Mouse (Mus musculus): ENCODE results near the gene Crtam. TPM values are rescaled to one million over a fixed set of nuclear protein-coding genes. Genes with fewer than 3 reads are reported as not detected.

The Crtam gene
- polyA plus RNA-seq, 1 experiment from 2014 or later, result 0.29 TPM

DNA sequence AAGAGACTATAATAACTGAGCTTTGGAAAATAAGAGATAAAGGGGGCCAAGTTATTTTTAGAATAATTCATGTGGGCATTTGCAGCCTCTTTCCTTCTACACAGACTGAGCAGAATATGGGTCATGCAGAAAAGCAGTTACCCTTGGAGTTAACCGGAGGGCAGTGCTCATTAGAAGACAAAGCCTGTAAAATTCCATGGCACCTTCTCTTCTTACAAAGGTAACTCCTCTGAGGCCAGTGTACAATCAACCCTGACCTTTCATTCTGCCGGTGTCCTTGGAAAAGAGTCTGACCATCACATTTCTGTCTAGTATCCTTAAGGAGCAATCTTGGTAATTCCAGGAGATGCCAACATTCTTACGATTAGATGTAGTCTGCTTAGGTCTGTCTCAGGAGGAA, 37.0 kb upstream of the Crtam start:
- H3K4me3 ChIP-seq, result no peak overlapping the region
- 71% methylated on average over 3 of the region's 3 CpGs for WGBS
- peaks cover 8% of the 10 kb centered on the region; the same call in 1 of the 2 replicates for H3K4me1 ChIP-seq
- no peaks in the 10 kb centered on the region for H3K27me3 ChIP-seq
- H3K4me2 ChIP-seq (replicated peaks), result no peak overlapping the region
- no peaks in the 10 kb centered on the region for H3K36me3 ChIP-seq
- no peaks in the 10 kb centered on the region for H3K9me3 ChIP-seq
- ATAC-seq (ENCODE audit: insufficient number of reproducible peaks, insufficient read depth, low FRiP score, low TSS enrichment), result no peak
- H3K27ac ChIP-seq, result no peak overlapping the region
- no peak overlapping the region for H3K9ac ChIP-seq

DNA sequence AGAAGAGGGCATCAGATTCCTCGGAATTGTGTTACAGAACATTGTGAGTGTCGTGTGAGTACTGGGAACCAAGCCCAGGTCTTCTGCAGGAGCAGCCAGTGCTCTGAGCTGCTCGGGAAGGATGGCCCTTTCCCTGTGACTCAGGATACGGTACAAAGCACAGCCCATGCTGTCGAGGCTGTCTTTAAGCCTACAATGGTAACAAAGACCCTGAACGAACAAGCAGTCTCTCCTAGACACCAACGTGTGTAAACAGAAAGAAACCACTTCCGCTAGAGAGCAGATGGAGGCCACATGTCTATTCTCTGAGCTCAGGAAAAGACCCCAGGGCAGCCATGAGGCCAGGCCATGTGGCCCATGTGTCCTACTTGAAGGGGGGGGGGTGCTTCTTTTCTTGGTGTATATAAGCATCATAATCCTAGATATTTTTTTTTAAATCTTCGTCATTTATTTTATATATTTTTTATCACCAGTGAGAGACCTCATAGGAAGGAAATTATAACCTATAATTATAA, 33.8 kb upstream of the Crtam start:
- H3K27ac ChIP-seq, result peak overlapping the region; percentile 74
- peak; percentile 59; the same call in 1 of the 2 replicates for ATAC-seq (ENCODE audit: insufficient number of reproducible peaks, insufficient read depth, low FRiP score, low TSS enrichment)
- 44% methylated on average over 9 of the region's 9 CpGs for WGBS

DNA sequence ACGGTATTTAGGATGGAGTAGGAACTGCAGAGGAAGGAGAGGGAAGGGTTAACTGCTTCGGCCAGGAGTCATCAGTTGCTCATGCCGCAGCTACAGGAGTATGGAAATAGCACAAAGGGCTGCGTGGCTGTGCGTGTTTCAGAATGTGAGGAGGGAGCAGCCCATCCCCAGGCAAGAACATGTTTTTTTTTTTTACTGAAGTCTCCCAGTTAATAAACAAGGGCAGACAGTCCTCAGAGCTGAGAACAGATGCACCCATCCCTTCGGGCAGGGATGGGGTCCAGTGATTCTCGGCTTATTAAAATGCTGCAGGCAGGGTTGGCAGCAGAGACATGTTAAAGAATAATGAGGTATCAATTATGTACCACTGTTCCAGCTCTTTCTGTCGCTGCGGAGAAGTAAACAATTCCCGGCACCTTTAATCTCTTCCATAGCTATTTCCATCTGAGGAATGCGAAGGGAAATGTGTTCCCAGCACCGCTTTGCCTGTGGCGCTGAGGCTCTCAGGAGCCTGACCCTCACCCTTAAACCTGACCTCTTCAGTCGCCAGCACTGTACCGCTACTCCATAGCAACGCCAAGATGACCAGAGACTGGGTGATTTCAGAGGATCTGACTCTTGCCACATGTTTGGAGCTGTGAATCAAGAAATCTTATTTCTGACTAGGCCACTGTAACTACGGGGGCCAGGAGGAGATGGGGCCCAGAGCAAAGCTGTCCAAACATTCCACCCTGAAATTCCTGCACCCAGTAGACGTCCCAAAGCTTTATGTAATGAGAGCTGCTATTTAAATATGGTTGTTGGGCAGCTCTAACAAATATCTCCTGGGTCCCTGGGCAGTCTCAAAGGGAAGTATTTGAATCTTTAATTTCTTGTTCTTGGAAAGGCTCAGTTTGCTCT, 27.4 kb upstream of the Crtam start:
- no peak overlapping the region for H3K4me3 ChIP-seq
- peaks cover 11% of the 10 kb centered on the region for H3K4me1 ChIP-seq
- 24% methylated on average over 18 of the region's 18 CpGs for WGBS
- no peaks in the 10 kb centered on the region for H3K9me3 ChIP-seq
- no peak for ATAC-seq (ENCODE audit: insufficient number of reproducible peaks, insufficient read depth, low FRiP score, low TSS enrichment)
- no peak overlapping the region for H3K27ac ChIP-seq
- H3K36me3 ChIP-seq, result no peaks in the 10 kb centered on the region
- H3K9ac ChIP-seq, result no peak overlapping the region
- H3K27me3 ChIP-seq, result no peaks in the 10 kb centered on the region
- H3K4me2 ChIP-seq (replicated peaks), result no peak overlapping the region

More for the DNA sequence above, 33.8 kb upstream of the Crtam start:
- Histone ChIP-seq H3K36me3 (no peaks in the 10 kb centered on the region), H3K4me2 (replicated peaks) (no peak overlapping the region), H3K27me3 (no peaks in the 10 kb centered on the region), H3K9me3 (no peaks in the 10 kb centered on the region), H3K4me1 (peaks cover 14% of the 10 kb centered on the region; the same call in 1 of the 2 replicates), H3K9ac (no peak overlapping the region), H3K4me3 (no peak overlapping the region)

DNA sequence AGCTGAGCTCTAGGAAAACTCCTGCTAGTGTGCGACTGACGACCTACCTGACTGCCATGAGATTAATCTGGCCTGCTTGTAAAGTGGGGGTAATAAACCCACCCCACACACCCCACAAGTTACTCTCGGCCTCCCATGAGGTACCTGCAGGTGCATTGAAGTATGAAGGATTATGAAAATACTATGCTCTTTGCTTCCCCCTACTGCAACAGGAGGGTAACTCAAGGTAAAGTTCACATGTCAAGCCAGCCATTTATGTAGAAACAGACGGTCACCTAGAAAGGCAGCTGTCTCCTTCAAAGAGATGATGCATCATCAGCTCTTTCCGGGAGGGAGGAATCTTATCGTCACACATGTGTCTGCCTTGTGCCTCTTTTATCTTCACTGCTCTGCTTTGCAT, 25.4 kb upstream of the Crtam start:
- Histone ChIP-seq H3K9me3 (no peaks in the 10 kb centered on the region), H3K4me2 (replicated peaks) (no peak overlapping the region), H3K4me3 (no peak overlapping the region), H3K27ac (no peak overlapping the region), H3K4me1 (peaks cover 11% of the 10 kb centered on the region), H3K27me3 (no peaks in the 10 kb centered on the region), H3K36me3 (no peaks in the 10 kb centered on the region), H3K9ac (no peak overlapping the region)
- no peak for ATAC-seq (ENCODE audit: insufficient number of reproducible peaks, insufficient read depth, low FRiP score, low TSS enrichment)
- 73% methylated on average over 6 of the region's 6 CpGs for WGBS

DNA sequence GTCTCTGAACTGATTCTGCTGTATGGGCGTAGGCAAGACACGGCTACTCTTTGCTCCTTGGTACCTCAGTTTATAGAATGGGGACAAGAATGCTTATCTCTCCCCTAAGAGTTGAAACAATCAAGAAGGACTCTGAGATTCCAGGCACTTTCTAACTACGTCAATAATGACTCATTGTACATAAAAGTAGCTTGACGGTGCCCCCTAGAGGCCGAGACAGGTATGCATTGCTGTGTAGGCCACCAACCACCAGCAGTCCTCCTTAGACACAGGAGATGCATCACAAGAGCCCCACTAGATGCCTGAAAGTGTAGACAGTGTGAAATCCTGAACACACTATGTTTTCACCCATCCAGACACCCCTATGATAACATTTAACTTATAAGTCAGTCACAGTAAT, 24.0 kb upstream of the Crtam start:
- no peak for ATAC-seq (ENCODE audit: insufficient number of reproducible peaks, insufficient read depth, low FRiP score, low TSS enrichment)
- H3K4me3 ChIP-seq, result no peak overlapping the region

DNA sequence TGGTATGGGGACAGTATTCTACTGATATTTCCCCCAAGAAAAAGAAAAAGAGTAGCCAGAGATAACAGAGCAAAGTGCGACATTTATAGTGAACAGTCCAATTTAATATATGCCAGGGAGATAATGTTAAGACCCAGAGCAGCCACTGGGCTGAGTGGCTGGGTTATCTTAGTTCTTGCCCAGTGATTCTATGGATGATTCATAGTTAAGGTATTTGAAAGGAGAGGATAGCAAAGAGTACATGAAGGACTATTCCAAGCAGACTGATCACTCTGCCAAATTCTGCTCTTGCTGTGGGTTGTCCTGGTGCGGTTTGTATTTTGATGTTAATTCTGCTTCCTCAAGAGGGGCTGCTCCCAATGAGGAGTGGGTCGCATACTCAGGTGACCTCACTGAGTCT, 17.3 kb upstream of the Crtam start:
- WGBS, result 74% methylated on average over 3 of the region's 3 CpGs
- no peak overlapping the region for H3K4me3 ChIP-seq
- H3K27ac ChIP-seq, result no peak overlapping the region
- no peak overlapping the region for H3K4me2 ChIP-seq (replicated peaks)
- H3K4me1 ChIP-seq, result no peaks in the 10 kb centered on the region
- H3K9me3 ChIP-seq, result no peaks in the 10 kb centered on the region
- H3K9ac ChIP-seq, result no peak overlapping the region
- ATAC-seq (ENCODE audit: insufficient number of reproducible peaks, insufficient read depth, low FRiP score, low TSS enrichment), result no peak
- no peaks in the 10 kb centered on the region for H3K36me3 ChIP-seq
- no peaks in the 10 kb centered on the region for H3K27me3 ChIP-seq

More for the DNA sequence above, 24.0 kb upstream of the Crtam start:
- Histone ChIP-seq H3K4me1 (peaks cover 5% of the 10 kb centered on the region; the same call in 1 of the 2 replicates), H3K9me3 (no peaks in the 10 kb centered on the region), H3K4me2 (replicated peaks) (no peak overlapping the region), H3K36me3 (no peaks in the 10 kb centered on the region), H3K27me3 (no peaks in the 10 kb centered on the region), H3K9ac (no peak overlapping the region), H3K27ac (no peak overlapping the region)
- 39% methylated on average over 5 of the region's 5 CpGs for WGBS

DNA sequence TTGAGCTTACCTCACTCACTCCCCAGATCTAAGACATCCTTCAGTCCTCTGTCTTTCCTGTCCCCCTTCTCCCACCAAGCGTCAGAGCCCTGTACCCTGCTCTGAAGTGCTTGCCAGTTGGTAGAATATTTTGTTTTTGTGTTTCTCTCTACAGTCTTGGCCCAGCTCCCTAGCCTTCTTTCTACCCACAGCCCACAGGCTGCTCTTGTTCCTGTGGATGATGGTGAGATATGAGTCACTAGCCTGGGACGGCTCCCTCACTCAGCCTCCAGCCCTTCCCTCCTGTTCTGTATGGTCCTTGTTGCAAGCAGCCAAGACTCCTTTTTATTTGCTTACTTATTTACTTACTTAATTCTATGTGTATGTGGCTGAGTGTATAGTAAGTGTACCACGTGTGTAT, 16.1 kb upstream of the Crtam start:
- WGBS, result 83% methylated on average over 3 of the region's 3 CpGs
- no peaks in the 10 kb centered on the region for H3K9me3 ChIP-seq
- H3K27ac ChIP-seq, result no peak overlapping the region
- H3K4me2 ChIP-seq (replicated peaks), result no peak overlapping the region
- no peaks in the 10 kb centered on the region for H3K4me1 ChIP-seq
- no peak overlapping the region for H3K9ac ChIP-seq
- no peaks in the 10 kb centered on the region for H3K27me3 ChIP-seq
- no peak for ATAC-seq (ENCODE audit: insufficient number of reproducible peaks, insufficient read depth, low FRiP score, low TSS enrichment)
- H3K4me3 ChIP-seq, result no peak overlapping the region
- H3K36me3 ChIP-seq, result no peaks in the 10 kb centered on the region

DNA sequence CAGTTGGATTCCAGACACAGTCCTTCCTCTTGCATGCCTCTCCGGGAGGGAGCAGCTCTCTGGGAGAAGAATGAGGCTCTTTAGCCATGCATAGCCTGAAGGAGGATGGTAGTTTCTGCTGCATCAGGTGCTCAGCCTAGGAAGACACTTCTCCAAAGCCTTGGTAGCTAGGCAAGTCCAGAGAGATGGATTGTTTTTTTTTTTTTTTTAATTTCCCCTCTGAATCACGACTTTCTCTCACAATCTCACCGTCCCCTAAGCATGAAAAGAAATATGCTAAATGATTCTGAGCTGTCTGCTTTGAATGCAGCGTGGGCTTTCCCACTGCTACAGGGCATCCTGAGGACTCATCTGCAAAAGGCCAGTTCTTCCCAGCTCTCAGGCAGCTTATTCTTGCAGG, 10.1 kb upstream of the Crtam start:
- no peaks in the 10 kb centered on the region for H3K9me3 ChIP-seq
- H3K36me3 ChIP-seq, result no peaks in the 10 kb centered on the region
- H3K9ac ChIP-seq, result no peak overlapping the region
- 44% methylated on average over 4 of the region's 4 CpGs for WGBS
- H3K4me3 ChIP-seq, result no peak overlapping the region
- no peaks in the 10 kb centered on the region for H3K4me1 ChIP-seq
- H3K27ac ChIP-seq, result no peak overlapping the region
- H3K4me2 ChIP-seq (replicated peaks), result no peak overlapping the region
- H3K27me3 ChIP-seq, result no peaks in the 10 kb centered on the region
- no peak for ATAC-seq (ENCODE audit: insufficient number of reproducible peaks, insufficient read depth, low FRiP score, low TSS enrichment)

DNA sequence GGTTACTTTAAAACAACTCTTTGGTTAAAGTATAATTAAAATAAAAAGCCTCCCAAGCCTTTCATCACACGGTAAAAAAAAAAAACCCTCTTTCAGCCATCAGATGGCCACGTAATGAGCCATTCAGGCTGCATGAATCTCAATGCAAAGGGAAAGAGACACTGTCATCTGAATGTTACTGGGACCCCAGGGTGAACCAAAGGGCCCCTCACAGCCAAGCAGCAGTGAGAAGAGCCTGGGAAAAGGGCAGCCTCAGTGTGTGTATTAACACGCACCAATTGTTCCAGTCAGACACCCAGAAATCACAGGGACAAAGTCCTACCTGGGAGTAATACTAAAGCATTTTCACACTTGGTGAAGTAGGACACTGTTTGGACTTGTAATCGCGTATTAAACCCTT, 8.0 kb upstream of the Crtam start:
- H3K4me3 ChIP-seq, result no peak overlapping the region
- no peaks in the 10 kb centered on the region for H3K36me3 ChIP-seq
- no peaks in the 10 kb centered on the region for H3K27me3 ChIP-seq
- no peaks in the 10 kb centered on the region for H3K9me3 ChIP-seq
- no peak overlapping the region for H3K27ac ChIP-seq
- H3K4me1 ChIP-seq, result no peaks in the 10 kb centered on the region
- no peak overlapping the region for H3K9ac ChIP-seq
- no peak for ATAC-seq (ENCODE audit: insufficient number of reproducible peaks, insufficient read depth, low FRiP score, low TSS enrichment)
- H3K4me2 ChIP-seq (replicated peaks), result no peak overlapping the region
- 87% methylated on average over 5 of the region's 5 CpGs for WGBS

DNA sequence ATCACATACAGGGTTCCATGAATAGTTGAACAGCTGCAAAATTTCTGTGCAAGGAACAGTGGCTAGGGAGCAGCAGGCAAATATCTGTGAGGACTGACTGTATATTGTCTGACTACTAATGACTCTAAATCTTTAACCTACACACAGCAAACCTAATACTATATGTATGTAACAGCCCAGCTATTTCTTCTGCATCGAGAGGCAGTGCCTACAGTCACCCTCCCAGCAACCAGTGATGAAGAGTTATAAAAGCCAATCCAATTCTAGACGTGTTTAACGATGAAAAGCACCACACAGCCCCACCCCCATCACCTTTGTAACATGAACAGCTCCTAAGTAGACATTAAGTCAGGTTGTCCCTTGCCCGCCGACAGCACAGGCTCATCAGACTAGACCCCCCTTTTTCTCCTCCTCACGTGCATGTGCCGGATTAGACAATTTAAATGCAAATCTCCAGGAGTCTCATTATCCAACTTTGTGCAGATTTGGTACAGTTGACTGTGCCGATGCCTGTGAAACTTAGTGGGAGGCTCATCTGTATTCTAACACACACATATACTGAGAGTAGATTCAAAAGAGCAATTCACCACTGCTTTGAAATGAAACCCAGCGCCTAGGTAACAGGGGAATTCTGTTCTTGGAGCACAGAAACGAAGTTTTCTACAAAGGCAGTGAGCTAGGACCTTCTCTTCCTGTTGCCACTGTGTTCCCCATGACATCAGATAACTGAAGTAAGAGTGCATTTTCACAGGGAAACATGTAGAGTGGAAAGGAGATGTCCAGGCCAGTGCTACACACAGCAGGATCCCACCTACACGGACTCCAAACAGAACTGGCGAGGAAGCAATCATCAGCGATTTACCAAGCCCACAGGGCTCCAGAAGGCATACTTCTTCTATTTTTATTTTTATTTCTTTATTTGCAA, 7.3 kb upstream of the Crtam start:
- H3K27me3 ChIP-seq, result no peaks in the 10 kb centered on the region
- no peak overlapping the region for H3K4me3 ChIP-seq
- H3K9ac ChIP-seq, result no peak overlapping the region
- H3K4me2 ChIP-seq (replicated peaks), result no peak overlapping the region
- no peaks in the 10 kb centered on the region for H3K36me3 ChIP-seq
- no peaks in the 10 kb centered on the region for H3K9me3 ChIP-seq
- 70% methylated on average over 13 of the region's 13 CpGs for WGBS
- no peaks in the 10 kb centered on the region for H3K4me1 ChIP-seq
- no peak overlapping the region for H3K27ac ChIP-seq
- no peak for ATAC-seq (ENCODE audit: insufficient number of reproducible peaks, insufficient read depth, low FRiP score, low TSS enrichment)

DNA sequence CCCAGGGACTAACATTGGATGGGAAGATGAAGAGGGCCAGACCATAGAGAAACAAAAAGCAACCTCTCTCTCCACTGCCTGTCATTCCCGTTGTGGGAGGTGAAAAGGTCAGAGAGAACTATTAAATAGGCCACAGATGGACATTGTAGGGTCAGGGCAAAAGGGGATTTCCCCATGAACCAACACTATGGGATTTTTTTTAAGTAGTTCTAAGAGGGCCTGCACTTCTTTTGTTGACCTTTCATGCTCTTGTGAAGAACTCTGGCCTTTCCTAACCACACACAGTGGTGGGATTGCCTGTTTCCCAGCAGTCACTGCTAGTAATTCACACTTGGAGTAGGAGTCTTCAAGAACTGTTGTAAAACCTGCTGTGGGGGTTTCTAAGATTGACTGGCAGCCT, 3.4 kb upstream of the Crtam start:
- 7% methylated on average over 1 of the region's 1 CpGs for WGBS
- no peaks in the 10 kb centered on the region for H3K9me3 ChIP-seq

More for the DNA sequence above, 3.4 kb upstream of the Crtam start:
- Histone ChIP-seq H3K27me3 (no peaks in the 10 kb centered on the region), H3K4me1 (no peaks in the 10 kb centered on the region), H3K9ac (no peak overlapping the region), H3K4me3 (no peak overlapping the region), H3K36me3 (no peaks in the 10 kb centered on the region), H3K27ac (no peak overlapping the region), H3K4me2 (replicated peaks) (no peak overlapping the region)
- no peak for ATAC-seq (ENCODE audit: insufficient number of reproducible peaks, insufficient read depth, low FRiP score, low TSS enrichment)
